Mouse (Mus musculus) right cerebral cortex, adult 18-20 months (tissue): Measurements from ENCODE around the gene Nuak2.
A peak's percentile ranks its signal among the peaks of the same experiment; 100 is the strongest.
"Not testable (repeated sequence)": the region's sequence is repeated elsewhere in the genome, so short reads cannot be mapped to it uniquely, and the experiment has no call there.

Experiments
- DNase-seq: peaks from one replicate; pipeline ENCODE4 v3.0.0; 2022; ENCODE audit warnings: mixed read lengths

The Nuak2 gene

GRCm38 (mm10) chr1:132315889-132316624 lies at the start of gene Nuak2:
Gene Nuak2, plus strand, starts transcription at chr1:132316126.
- DNase-seq = peak; percentile 80

- DNase-seq = no peak
Observed at GRCm38 (mm10) chr1:132266791-132267557, 49.0 kb upstream of the Nuak2 start.

DNA sequence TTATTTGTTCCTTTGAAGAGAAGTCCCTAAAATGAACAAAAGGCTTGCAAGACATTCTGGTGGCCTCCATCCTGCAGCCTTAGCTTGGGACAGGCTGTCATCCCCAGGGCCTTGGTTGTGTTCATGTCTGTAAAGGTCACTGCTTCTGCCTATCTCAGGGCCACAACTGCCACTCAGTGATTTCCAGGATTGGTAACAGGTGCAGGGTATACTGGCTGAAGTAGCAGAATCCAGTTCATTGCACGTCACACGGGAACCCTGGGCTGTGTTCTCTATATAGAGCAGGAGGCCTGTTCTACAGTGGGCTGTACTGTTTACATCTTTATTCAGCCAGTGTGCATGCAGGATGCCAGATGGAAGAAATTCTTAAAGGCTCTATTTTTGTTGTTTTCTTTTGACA lies 48.0 kb upstream of the Nuak2 start:
- no peak for DNase-seq

DNA sequence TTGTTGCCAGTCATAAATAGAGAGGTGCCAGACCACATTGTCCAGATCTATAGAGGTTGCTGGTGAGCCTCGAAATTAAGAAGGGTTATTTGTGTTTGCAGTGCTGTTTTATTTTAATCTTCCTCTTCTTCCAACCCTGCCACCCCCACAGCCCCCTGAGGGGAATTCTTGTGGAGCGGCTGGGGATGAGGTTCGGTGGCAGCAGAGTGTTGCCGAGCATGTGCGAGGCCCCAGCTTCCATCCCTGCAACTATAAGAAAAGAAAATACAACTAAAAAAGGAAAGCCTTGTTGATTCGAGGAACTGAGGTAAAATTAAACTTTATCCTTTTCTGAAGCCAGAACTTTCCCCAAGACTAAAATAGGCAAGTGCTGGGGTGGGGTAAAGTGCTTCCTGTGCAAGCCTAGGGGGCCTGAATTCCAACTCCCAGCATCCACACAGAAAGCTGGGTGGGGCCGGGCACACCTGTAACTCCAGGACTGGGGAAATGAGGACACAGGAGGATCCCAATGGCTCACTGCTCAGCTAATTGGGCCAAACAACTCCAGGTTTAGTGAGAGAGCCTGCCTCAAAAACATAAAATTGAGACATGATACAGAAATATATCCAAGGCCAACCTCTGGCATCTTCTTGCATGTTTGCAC lies 47.4 kb upstream of the Nuak2 start:
- DNase-seq = peak; percentile 17

DNA sequence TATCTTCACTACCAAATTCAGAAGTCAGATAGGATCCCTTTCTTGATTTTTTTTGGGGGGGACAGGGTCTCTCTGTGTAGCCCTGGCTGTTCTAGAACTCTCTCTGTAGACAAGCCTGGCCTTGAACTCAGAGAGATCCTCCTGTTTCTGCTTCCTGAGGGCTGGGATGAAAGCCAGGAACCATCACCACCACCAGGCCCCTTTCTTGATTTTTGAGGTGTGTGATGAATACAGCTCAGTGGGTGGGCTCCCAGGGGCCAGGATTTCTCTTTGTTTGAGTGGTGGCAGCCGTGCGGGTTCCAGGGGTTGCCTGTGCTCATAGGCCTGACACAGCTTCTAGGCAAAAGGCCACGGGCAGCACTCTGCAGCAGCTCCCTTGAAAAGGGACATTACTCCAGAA lies 44.7 kb upstream of the Nuak2 start:
- no peak for DNase-seq

DNA sequence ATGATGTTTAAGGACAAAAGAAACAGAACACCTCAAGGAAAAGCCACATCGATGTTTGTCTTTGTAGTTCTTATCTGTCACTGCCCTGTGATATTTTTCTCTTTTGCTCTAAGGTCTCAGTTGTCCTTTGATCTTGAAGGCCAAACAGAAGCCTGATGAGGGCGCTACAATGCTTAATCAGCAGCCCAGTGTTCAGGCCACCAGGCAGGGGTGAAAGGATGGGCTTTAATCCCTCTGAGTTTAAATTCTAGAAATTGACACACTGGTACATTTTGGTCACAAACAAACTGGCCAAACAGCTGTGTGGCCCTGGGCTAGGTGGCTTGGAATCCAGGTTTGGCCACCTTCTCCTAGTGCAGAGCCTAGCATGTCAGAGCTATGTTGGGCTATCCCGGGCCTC lies 39.2 kb upstream of the Nuak2 start:
- no peak for DNase-seq

GRCm38 (mm10) chr1:132277124-132277523 lies 38.8 kb upstream of the Nuak2 start:
- no peak for DNase-seq

- DNase-seq = not testable (repeated sequence)
Observed at GRCm38 (mm10) chr1:132280636-132281035, 35.3 kb upstream of the Nuak2 start.

GRCm38 (mm10) chr1:132281523-132282176 lies 34.3 kb upstream of the Nuak2 start:
- DNase-seq = no peak

DNA sequence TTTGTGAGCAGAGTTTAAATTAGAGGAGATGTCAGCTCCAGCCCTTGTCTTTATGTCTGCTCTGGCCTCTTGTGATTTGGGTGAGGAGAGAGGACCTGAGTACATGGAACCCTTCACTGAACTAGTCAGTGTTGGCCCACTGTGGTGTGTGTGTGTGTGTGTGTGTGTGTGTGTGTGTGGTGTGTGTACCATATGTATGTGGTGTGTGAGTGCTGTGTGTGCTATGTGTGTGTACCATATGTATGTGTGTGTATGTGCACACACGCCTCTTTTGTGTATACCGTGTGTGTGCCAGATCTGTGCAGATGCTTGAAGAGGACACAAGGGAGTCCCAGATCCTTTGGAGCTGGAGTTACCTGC lies 33.8 kb upstream of the Nuak2 start:
- no peak for DNase-seq

GRCm38 (mm10) chr1:132283018-132283417 lies 32.9 kb upstream of the Nuak2 start:
- no peak for DNase-seq

DNA sequence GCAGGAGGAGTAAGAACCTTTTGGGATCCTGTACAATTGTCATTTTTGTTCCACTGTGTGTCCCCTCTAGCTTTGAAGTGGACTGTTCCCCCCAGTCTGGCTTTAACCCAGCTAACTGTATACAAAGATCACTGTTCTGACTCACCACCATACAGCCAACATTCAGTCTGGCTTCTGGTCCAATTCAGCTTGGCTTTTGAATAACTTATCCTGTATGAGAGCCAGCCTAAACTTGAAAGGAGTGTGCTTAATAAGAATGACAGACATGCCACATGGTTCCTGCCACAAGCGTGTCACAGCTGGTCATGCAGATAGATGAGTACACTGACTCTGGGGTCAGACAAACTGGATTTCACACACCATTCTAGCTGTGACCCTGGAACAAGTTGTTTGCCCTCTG lies 29.2 kb upstream of the Nuak2 start:
- no peak for DNase-seq

DNA sequence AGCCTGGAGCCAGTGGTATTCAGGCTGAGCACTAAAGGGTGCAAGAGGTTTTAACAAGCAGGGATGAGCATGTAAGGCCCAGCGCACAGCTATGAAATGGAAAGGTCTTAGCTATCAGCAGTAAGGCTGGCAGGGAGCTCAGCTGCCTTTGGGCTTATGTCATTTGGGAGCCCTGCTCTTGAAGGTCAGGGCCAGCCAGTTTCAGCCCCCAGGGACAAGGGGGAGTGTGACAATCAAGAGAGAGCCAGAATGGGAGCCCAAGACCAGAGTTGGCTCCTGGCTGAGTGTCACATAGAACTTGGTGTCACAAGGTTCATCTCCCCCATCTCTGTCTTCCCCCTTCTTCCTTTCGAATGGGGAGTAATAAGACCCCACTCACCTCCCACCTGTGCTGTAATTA lies 28.5 kb upstream of the Nuak2 start:
- no peak for DNase-seq

GRCm38 (mm10) chr1:132287991-132288451 lies 27.9 kb upstream of the Nuak2 start:
- no peak for DNase-seq

GRCm38 (mm10) chr1:132289965-132290364 lies 26.0 kb upstream of the Nuak2 start:
- no peak for DNase-seq

DNA sequence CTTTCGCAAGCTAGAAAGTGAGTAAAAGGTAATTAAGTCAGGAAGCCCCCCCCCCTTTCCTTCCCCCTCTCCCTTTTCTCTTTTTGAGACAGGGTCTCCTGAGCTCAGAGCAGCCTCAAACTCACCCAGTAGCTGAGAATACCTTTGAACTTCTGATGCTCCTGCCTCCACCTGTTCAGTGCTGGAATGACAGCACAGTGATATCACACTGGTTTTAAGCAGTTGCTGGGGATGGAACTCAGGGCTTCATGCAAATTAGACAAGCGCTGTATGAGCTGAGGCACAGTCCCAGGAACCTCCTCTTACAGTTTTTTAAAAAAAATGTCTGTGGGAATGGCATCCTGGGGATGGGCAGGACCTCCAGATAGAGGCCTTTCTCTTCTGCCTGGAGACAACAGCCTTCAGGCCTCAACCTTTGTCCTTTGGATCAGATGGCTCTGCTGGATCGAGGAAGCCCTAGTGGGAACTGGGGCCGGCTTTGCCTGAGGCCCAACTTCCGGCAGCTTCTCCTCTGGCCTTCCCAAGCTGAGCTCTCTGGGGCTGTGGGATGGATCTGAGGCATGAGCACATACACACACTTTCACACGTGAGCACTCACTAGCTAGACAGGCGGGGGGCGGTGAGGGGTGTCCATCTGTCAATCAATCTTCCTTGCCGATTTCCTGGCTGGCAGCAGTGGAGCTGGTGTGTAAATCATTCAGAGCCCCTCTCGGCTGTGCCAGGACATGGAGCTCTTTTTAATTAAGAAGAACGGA lies 24.8 kb upstream of the Nuak2 start:
- DNase-seq = no peak

DNA sequence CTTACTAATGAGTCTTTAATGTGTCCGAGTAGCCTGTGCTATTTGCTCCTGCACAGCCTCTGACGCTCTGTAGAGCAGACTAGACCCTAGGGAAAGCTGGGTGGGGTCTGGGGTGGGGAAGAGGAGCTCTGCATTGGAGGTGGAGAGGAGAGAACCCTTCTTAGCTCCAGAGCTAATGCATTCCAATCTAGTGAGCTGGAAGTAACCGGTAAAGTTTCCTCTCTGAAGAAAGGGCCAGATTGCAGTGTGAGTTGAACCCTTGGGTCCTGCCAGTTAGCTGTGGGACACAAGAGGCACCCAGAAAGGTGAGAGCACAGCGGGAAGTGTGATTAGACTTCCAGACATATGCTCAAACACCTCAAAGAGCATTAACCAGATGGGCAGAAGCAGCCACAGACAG lies 24.2 kb upstream of the Nuak2 start:
- DNase-seq = no peak

- DNase-seq = no peak
Observed at GRCm38 (mm10) chr1:132292318-132293129, 23.4 kb upstream of the Nuak2 start.

GRCm38 (mm10) chr1:132295506-132295905 lies 20.4 kb upstream of the Nuak2 start:
- DNase-seq = no peak

DNA sequence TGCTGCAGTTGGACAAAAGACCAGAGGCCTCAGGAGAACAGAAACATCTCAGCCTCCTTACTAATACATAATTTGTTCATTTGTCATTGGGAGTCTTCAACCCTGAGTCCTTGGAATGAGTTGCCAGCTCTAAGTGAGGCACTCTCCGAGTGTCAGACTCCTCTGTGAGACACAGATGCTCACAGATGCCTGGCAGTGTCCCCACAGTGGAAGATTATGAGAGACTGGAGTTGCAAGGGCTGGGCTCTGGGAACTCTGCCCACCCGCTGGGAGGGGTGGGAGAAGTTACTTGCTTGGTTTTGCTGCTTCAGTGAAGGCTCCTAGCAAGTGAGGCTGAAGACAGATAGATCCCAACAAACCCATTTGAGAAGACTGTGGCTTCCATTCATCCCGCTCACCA lies 19.9 kb upstream of the Nuak2 start:
- peak; percentile 38 for DNase-seq

GRCm38 (mm10) chr1:132298425-132298800 lies 17.5 kb upstream of the Nuak2 start, which contains the start of gene Klhdc8a:
Gene Klhdc8a, plus strand, starts transcription at chr1:132298626.
- DNase-seq = peak; percentile 69
